Mouse (Mus musculus): ENCODE results near the gene Atg16l1. TPM values are rescaled to one million over a fixed set of nuclear protein-coding genes. Genes with fewer than 3 reads are reported as not detected.

The Atg16l1 gene
- 30.3 and 31.0 TPM in 2 replicates for polyA plus RNA-seq (2014; fragmentation: Nextera tagmentation; extraction: Ambion mirVana)

GRCm38 (mm10) chr1:87755641-87756470 lies at the start of gene Atg16l1:
Gene Atg16l1 (plus strand): TSS chr1:87755870.
- no peaks in the 10 kb centered on the region for H3K27me3 ChIP-seq (ENCODE audit: control insufficient read depth, insufficient read depth, low read length)
- peak; percentile 96 for ATAC-seq (ENCODE audit: insufficient number of reproducible peaks, low FRiP score, low TSS enrichment, low read depth)
- peak within 1 kb of the TSS; percentile 63 for H3K27ac ChIP-seq (replicated peaks; ENCODE audit: low read depth, low read length)
- peak within 1 kb of the TSS; percentile 82 for H3K4me3 ChIP-seq (ENCODE audit: low read depth, low read length)
- peak; percentile 91 for DNase-seq (ENCODE audit: low spot score)
- 0 out of 2 replicates have a peak, but pooled peaks cover 2% of the 10 kb centered on the region for H3K36me3 ChIP-seq (ENCODE audit: control insufficient read depth, insufficient read depth, low read length)
- no peaks in the 10 kb centered on the region for H3K4me1 ChIP-seq (ENCODE audit: control insufficient read depth, insufficient read depth, low read length)
- WGBS: 1% methylated on average over 77 of the region's 79 CpGs
- peak within 1 kb of the TSS; percentile 53 for H3K4me2 ChIP-seq (ENCODE audit: low read depth, severe bottlenecking)
- H3K9ac ChIP-seq (ENCODE audit: low read length): peak within 1 kb of the TSS; percentile 83
- H3K9me3 ChIP-seq (ENCODE audit: control insufficient read depth, low read length): no peaks in the 10 kb centered on the region

GRCm38 (mm10) chr1:87706361-87706760 lies 49.3 kb upstream of the Atg16l1 start:
- no peak overlapping the region for H3K4me3 ChIP-seq (ENCODE audit: low read depth, low read length)
- 91% methylated on average over 3 of the region's 3 CpGs for WGBS
- no peak overlapping the region for H3K4me2 ChIP-seq (ENCODE audit: low read depth, severe bottlenecking)
- ATAC-seq (ENCODE audit: insufficient number of reproducible peaks, low FRiP score, low TSS enrichment, low read depth) (no peak), DNase-seq (ENCODE audit: low spot score) (no peak)
- no peaks in the 10 kb centered on the region for H3K4me1 ChIP-seq (ENCODE audit: control insufficient read depth, insufficient read depth, low read length)
- no peaks in the 10 kb centered on the region for H3K36me3 ChIP-seq (ENCODE audit: control insufficient read depth, insufficient read depth, low read length)
- no peaks in the 10 kb centered on the region for H3K9me3 ChIP-seq (ENCODE audit: control insufficient read depth, low read length)
- H3K9ac ChIP-seq (ENCODE audit: low read length): no peak overlapping the region
- H3K27me3 ChIP-seq (ENCODE audit: control insufficient read depth, insufficient read depth, low read length): no peaks in the 10 kb centered on the region
- no peak overlapping the region for H3K27ac ChIP-seq (replicated peaks; ENCODE audit: low read depth, low read length)

GRCm38 (mm10) chr1:87709020-87709419 lies 46.6 kb upstream of the Atg16l1 start:
- 69% methylated on average over 6 of the region's 6 CpGs for whole genome bisulfite sequencing
- DNase-seq (ENCODE audit: low spot score) (no peak), ATAC-seq (ENCODE audit: insufficient number of reproducible peaks, low FRiP score, low TSS enrichment, low read depth) (no peak)
- H3K4me3 ChIP-seq (ENCODE audit: low read depth, low read length): no peak overlapping the region
- H3K36me3 ChIP-seq (ENCODE audit: control insufficient read depth, insufficient read depth, low read length): no peaks in the 10 kb centered on the region
- H3K4me2 ChIP-seq (ENCODE audit: low read depth, severe bottlenecking): no peak overlapping the region
- no peak overlapping the region for H3K9ac ChIP-seq (ENCODE audit: low read length)
- no peak overlapping the region for H3K27ac ChIP-seq (replicated peaks; ENCODE audit: low read depth, low read length)
- no peaks in the 10 kb centered on the region for H3K4me1 ChIP-seq (ENCODE audit: control insufficient read depth, insufficient read depth, low read length)
- H3K27me3 ChIP-seq (ENCODE audit: control insufficient read depth, insufficient read depth, low read length): no peaks in the 10 kb centered on the region
- H3K9me3 ChIP-seq (ENCODE audit: control insufficient read depth, low read length): no peaks in the 10 kb centered on the region

- Histone ChIP-seq H3K9me3 (ENCODE audit: control insufficient read depth, low read length) (no peaks in the 10 kb centered on the region), H3K9ac (ENCODE audit: low read length) (no peak overlapping the region), H3K4me3 (ENCODE audit: low read depth, low read length) (no peak overlapping the region), H3K36me3 (ENCODE audit: control insufficient read depth, insufficient read depth, low read length) (no peaks in the 10 kb centered on the region), H3K27me3 (ENCODE audit: control insufficient read depth, insufficient read depth, low read length) (no peaks in the 10 kb centered on the region), H3K4me2 (ENCODE audit: low read depth, severe bottlenecking) (no peak overlapping the region), H3K4me1 (ENCODE audit: control insufficient read depth, insufficient read depth, low read length) (no peaks in the 10 kb centered on the region), H3K27ac (replicated peaks; ENCODE audit: low read depth, low read length) (no peak overlapping the region)
- DNase-seq (ENCODE audit: low spot score): no peak
- ATAC-seq (ENCODE audit: insufficient number of reproducible peaks, low FRiP score, low TSS enrichment, low read depth): no peak
- WGBS: 81% methylated on average over 7 of the region's 7 CpGs
Measured at GRCm38 (mm10) chr1:87709661-87710270, 45.9 kb upstream of the Atg16l1 start.

- no peaks in the 10 kb centered on the region for H3K9me3 ChIP-seq (ENCODE audit: control insufficient read depth, low read length)
- H3K9ac ChIP-seq (ENCODE audit: low read length): no peak overlapping the region
- H3K27me3 ChIP-seq (ENCODE audit: control insufficient read depth, insufficient read depth, low read length): no peaks in the 10 kb centered on the region
- H3K4me3 ChIP-seq (ENCODE audit: low read depth, low read length): no peak overlapping the region
- H3K36me3 ChIP-seq (ENCODE audit: control insufficient read depth, insufficient read depth, low read length): no peaks in the 10 kb centered on the region
- H3K27ac ChIP-seq (replicated peaks; ENCODE audit: low read depth, low read length): no peak overlapping the region
- DNase-seq (ENCODE audit: low spot score) (no peak), ATAC-seq (ENCODE audit: insufficient number of reproducible peaks, low FRiP score, low TSS enrichment, low read depth) (no peak)
- 87% methylated on average over 10 of the region's 10 CpGs for whole genome bisulfite sequencing
- H3K4me1 ChIP-seq (ENCODE audit: control insufficient read depth, insufficient read depth, low read length): no peaks in the 10 kb centered on the region
- H3K4me2 ChIP-seq (ENCODE audit: low read depth, severe bottlenecking): no peak overlapping the region
Measured at GRCm38 (mm10) chr1:87711938-87712613, 43.6 kb upstream of the Atg16l1 start.

- DNase-seq (ENCODE audit: low spot score) (no peak), ATAC-seq (ENCODE audit: insufficient number of reproducible peaks, low FRiP score, low TSS enrichment, low read depth) (no peak)
- WGBS: 83% methylated on average over 1 of the region's 1 CpGs
- no peaks in the 10 kb centered on the region for H3K27me3 ChIP-seq (ENCODE audit: control insufficient read depth, insufficient read depth, low read length)
- no peak overlapping the region for H3K4me2 ChIP-seq (ENCODE audit: low read depth, severe bottlenecking)
- no peak overlapping the region for H3K4me3 ChIP-seq (ENCODE audit: low read depth, low read length)
- H3K4me1 ChIP-seq (ENCODE audit: control insufficient read depth, insufficient read depth, low read length): no peaks in the 10 kb centered on the region
- no peaks in the 10 kb centered on the region for H3K36me3 ChIP-seq (ENCODE audit: control insufficient read depth, insufficient read depth, low read length)
- no peaks in the 10 kb centered on the region for H3K9me3 ChIP-seq (ENCODE audit: control insufficient read depth, low read length)
- H3K9ac ChIP-seq (ENCODE audit: low read length): no peak overlapping the region
- H3K27ac ChIP-seq (replicated peaks; ENCODE audit: low read depth, low read length): no peak overlapping the region
Measured at GRCm38 (mm10) chr1:87712614-87712971, 43.1 kb upstream of the Atg16l1 start.

GRCm38 (mm10) chr1:87721382-87721781 lies 34.3 kb upstream of the Atg16l1 start:
- no peaks in the 10 kb centered on the region for H3K36me3 ChIP-seq (ENCODE audit: control insufficient read depth, insufficient read depth, low read length)
- H3K27ac ChIP-seq (replicated peaks; ENCODE audit: low read depth, low read length): no peak overlapping the region
- H3K27me3 ChIP-seq (ENCODE audit: control insufficient read depth, insufficient read depth, low read length): no peaks in the 10 kb centered on the region
- ATAC-seq (ENCODE audit: insufficient number of reproducible peaks, low FRiP score, low TSS enrichment, low read depth) (no peak), DNase-seq (ENCODE audit: low spot score) (peak; percentile 41)
- H3K9ac ChIP-seq (ENCODE audit: low read length): no peak overlapping the region
- no peak overlapping the region for H3K4me3 ChIP-seq (ENCODE audit: low read depth, low read length)
- H3K4me1 ChIP-seq (ENCODE audit: control insufficient read depth, insufficient read depth, low read length): no peaks in the 10 kb centered on the region
- WGBS: 28% methylated on average over 8 of the region's 8 CpGs
- no peak overlapping the region for H3K4me2 ChIP-seq (ENCODE audit: low read depth, severe bottlenecking)
- H3K9me3 ChIP-seq (ENCODE audit: control insufficient read depth, low read length): no peaks in the 10 kb centered on the region

GRCm38 (mm10) chr1:87722081-87722480 lies 33.6 kb upstream of the Atg16l1 start:
- H3K9ac ChIP-seq (ENCODE audit: low read length): no peak overlapping the region
- no peaks in the 10 kb centered on the region for H3K9me3 ChIP-seq (ENCODE audit: control insufficient read depth, low read length)
- no peaks in the 10 kb centered on the region for H3K4me1 ChIP-seq (ENCODE audit: control insufficient read depth, insufficient read depth, low read length)
- ATAC-seq (ENCODE audit: insufficient number of reproducible peaks, low FRiP score, low TSS enrichment, low read depth) (no peak), DNase-seq (ENCODE audit: low spot score) (no peak)
- no peaks in the 10 kb centered on the region for H3K27me3 ChIP-seq (ENCODE audit: control insufficient read depth, insufficient read depth, low read length)
- H3K4me2 ChIP-seq (ENCODE audit: low read depth, severe bottlenecking): no peak overlapping the region
- no peaks in the 10 kb centered on the region for H3K36me3 ChIP-seq (ENCODE audit: control insufficient read depth, insufficient read depth, low read length)
- H3K27ac ChIP-seq (replicated peaks; ENCODE audit: low read depth, low read length): no peak overlapping the region
- H3K4me3 ChIP-seq (ENCODE audit: low read depth, low read length): no peak overlapping the region
- WGBS: 43% methylated on average over 2 of the region's 2 CpGs

Data from limb, embryonic 11.5 days (tissue).